Mouse (Mus musculus) cerebellum, adult 2 months (tissue): Measurements from ENCODE around the gene Pop7.

Source experiments
- CTCF ChIP-seq: fragments of 200-500 bp; IDR thresholded peaks from 2 replicates; pipeline ENCODE4 v1.5.1; 2011; ENCODE audit warnings: low read depth, mild to moderate bottlenecking, control low read depth, low read length, moderate library complexity, borderline replicate concordance; ENCODE audit not compliant: insufficient read depth
- POLR2A ChIP-seq: fragments of 200-500 bp; IDR thresholded peaks from 2 replicates; pipeline ENCODE4 v1.6.1; 2011; ENCODE audit warnings: low read length, control low read depth, borderline replicate concordance; ENCODE audit not compliant: insufficient read depth

DNA sequence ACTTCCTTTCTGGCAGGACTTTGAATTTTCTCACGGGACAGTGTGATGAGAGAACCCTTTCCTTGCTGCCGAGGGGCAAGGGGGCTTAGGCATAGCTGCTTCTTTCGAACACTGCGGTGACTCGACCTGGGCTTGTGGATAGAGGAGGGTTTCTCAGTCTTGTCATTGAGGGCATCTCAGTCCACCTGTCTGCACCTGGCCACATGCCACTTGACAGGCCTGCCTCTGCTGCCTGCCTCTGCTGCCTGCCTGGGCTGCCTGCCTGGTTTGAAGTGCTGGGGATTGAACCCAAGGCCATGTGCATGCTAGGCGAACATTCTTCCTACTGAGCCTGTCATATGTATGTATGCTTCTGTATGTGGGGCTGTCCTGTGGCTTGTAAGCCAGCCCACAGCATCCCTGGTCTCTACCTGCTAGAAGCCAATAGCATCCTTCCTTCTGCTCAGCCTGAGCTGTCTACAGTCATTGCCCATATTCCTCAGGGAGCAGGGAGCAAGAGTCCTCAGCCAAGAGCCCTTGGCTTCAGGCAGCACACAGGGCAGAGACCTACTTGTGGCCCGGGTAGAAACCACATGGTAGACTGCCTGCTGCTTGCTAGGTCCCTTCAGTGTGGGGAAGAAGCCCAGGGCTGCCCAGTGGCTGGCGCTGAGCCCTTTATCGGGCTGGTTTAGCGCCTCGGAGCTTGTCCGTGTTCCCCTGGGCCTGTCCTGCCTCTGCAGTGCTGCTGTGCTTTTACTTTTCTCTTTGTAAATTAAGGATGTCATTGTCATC, 11.8 kb upstream of the Pop7 start:
- TF ChIP-seq CTCF, result no peak
- TF ChIP-seq POLR2A, result no peak
